Mouse (Mus musculus): ENCODE data around the gene Gng3.
"Not testable (repeated sequence)": the region's sequence is repeated elsewhere in the genome, so short reads cannot be mapped to it uniquely, and the experiment has no call there.

Gng3 gene

GRCm38 (mm10) chr19:8839103-8839907 is at the start of gene Gng3:
TSS of gene Gng3 (minus strand) at chr19:8839194.
- in situ Hi-C loops (cut with MboI, MseI), result no loop called here

- in situ Hi-C loops (cut with MboI, MseI), result no loop called here
Observed at GRCm38 (mm10) chr19:8887585-8888463, 48.8 kb upstream of the Gng3 start.

DNA sequence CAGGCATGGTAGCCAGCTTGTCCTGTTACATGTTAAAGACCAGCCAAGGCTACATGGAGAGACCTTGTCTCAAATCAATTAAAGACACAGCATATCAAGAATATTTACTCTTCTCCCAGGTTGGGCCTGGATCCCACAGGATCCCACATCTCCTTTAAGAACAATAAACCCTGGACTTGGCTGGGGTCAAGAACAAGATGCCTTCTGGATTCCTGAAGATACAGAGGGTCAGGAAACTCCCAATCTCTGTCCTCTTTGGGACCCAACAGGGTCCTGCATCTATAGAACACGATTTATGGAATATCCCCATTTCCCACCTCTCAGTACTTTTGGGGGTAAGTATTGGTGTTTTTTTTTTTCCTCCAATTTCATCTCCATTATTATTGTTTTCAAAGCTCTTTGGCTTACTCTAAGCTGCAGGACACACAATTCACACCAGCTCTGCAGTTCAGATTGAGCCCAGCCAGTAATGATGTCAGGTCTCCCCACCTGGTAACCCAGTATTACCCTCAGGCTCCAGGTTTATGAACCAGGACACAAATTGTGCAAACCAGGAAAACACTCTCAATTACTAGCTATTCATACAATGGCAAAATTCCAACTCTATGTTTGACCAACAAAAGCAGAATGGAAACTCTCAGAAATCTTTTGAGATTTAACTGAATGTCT is 48.1 kb upstream of the Gng3 start:
- in situ Hi-C loops (cut with MboI, MseI), result no loop called here

- in situ Hi-C loops (cut with MboI, MseI), result no loop called here
Observed at GRCm38 (mm10) chr19:8883616-8884015, 44.6 kb upstream of the Gng3 start, which contains the start of the genes Lbhd1 and Gm49403. TSS of gene Lbhd1 (plus strand) at chr19:8883732. TSS of gene Gm49403 (plus strand) at chr19:8883930.

DNA sequence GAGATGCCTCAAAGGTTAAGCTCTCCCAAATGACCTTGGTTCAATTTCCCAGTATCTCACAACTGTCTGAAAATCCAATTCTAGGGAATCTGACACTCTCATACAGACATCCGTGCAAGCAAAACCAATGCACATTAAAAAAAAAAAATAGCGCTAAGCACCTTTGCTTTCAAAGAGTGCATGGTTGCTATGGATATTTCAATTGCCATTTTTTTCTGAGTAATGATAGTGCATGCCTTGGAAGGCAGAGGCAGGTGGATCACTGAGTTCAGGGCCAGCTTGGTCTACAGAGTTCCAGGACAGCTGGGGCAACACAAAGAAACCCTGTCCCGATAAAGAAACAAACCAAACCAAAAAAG is 42.0 kb upstream of the Gng3 start:
- in situ Hi-C loops (cut with MboI, MseI), result no loop called here

DNA sequence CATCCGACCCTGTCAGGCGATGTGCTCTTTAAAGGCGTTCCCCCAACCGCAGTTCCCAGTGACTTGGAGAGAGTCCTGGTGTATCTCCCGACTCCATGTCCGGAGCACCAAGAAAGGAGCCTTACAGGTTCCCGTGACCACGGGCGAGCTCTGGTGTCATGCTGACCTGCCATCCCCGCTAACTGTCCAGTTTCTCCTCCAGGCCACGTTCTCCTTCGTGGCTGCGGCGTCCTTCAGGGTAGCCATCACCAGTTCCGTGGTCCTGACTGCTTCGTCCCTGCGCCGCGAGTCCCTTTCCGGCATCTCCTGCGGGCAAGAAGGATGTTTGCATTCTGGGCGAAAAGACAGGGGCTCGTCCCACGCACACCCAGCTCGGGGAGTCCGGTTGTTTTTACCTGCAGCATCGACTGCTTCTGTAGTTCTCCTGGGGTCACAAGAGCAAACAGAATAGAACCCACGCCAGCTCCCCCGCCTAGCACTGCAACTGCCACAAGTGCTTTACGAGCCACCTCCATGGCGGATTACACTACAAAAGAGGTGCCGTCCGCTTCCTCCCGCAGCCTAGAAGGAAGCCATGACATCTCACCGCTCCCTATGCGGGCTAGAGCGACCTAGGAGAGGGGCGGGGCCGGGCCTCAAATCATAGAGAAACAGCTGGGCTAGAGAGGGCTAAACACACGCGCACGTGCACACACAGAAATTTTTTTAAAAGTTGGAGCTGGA is 41.5 kb upstream of the Gng3 start, which contains the start of gene Uqcc3:
Gene Uqcc3, minus strand, starts transcription at position 613 of the 723 bp plus-strand sequence.
- in situ Hi-C loops (cut with MboI, MseI), result no loop called here

- in situ Hi-C loops (cut with MboI, MseI), result no loop called here
Observed at GRCm38 (mm10) chr19:8875031-8875430, 36.0 kb upstream of the Gng3 start.

GRCm38 (mm10) chr19:8872266-8872840 is 33.4 kb upstream of the Gng3 start:
- in situ Hi-C loops (cut with MboI, MseI), result no loop called here

- in situ Hi-C loops (cut with MboI, MseI), result no loop called here
Observed at GRCm38 (mm10) chr19:8871267-8872186, 32.5 kb upstream of the Gng3 start, which contains the start of gene Ubxn1. TSS of gene Ubxn1 (plus strand) at chr19:8871496.

GRCm38 (mm10) chr19:8870838-8871237 is 31.8 kb upstream of the Gng3 start:
- in situ Hi-C loops (cut with MboI, MseI), result no loop called here

DNA sequence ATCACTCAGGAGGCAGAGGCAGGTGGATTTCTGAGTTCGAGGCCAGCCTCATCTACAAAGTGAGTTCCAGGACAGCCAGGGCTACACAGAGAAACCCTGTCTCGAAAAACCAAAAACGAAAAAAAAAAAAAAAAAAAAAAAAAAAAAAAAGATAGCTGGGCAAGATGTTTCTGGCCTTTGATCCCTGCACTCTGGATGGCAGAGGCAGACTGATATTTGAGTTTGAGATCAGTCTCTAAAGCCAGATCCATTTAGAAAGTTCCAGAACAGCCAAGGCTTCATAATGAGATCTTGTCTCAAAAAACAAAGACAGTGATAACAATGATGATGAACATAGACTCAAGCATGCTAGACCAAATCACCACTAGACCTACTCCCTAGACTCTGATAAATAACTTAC is 31.4 kb upstream of the Gng3 start:
- in situ Hi-C loops (cut with MboI, MseI), result not testable (repeated sequence)

DNA sequence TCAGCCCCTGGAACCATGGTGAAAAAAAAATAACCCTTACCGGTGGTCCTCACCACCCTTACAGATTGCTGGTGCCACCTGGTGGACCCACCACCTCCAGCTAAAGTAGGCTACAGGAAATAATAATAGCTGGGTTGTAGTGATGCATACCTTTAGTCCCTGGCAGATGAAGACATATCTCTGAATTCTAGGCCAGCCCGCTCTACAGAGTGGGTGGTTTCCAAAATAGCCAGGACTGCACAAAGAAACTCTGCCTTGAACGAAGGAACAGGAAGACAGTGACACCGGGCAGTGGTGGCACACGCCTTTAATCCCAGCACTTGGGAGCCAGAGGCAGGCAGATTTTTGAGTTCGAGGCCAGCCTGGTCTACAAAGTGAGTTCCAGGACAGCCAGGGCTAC is 25.3 kb upstream of the Gng3 start:
- in situ Hi-C loops (cut with MboI, MseI), result no loop called here

- in situ Hi-C loops (cut with MboI, MseI), result loop anchor here (5.0 kb wide), 1 partner anchor 248 kb away; no protein-coding TSS in a partner anchor
Observed at GRCm38 (mm10) chr19:8859018-8859417, 20.0 kb upstream of the Gng3 start.

DNA sequence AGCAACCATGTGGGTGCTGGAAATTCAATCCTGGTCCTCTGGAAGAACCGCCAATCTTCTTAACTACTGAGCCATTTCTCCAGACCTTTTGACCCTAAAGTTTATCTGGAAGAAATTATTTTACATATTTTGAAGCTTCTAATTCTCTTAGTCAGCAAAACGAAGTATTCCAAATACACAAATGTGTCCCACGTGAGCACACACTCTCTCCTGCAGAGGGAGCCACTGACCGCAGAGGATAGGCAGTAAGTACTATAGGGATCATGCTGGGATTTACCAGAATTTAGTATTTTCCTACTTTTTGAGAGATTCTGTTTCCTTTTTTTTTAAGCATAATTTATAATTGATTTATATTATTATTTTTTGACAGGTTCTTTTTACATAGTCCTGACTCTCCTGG is 18.7 kb upstream of the Gng3 start:
- in situ Hi-C loops (cut with MboI, MseI), result loop anchor here (5.0 kb wide), 1 partner anchor 250 kb away; no protein-coding TSS in a partner anchor

- in situ Hi-C loops (cut with MboI, MseI), result no loop called here
Observed at GRCm38 (mm10) chr19:8853117-8853516, 14.1 kb upstream of the Gng3 start.

DNA sequence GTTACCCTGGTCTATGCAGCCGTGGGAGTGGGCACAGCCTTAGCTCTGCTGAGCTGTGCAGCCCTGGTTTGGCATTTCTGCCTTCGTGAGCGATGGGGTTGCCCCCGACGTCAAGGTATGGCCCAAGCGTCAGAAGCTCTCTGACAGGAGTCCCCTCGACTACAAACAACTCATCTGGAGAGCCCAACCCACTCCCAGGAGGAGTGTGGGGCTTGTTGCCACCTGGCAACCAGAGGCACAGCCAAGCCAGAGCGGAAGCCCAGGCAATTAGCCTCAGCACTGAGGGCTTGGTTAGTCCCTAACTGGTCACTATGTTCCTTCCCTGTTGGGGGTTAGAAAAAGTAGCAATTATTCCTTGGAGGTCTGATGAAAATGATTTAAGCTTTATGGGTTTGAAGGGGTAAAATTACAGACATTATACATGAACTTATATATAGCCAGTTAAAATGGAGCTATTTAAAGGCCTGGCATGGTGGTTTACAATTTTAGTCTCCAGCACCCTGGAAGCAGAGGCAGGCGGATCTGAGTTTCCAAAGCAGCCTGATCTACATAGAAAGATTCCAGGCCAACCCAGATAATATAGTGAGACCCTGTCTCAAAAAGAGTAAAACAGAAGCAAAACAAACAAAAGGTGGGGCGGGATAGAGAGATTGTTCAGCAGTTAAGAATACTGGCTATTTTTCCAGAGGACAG is 13.4 kb upstream of the Gng3 start:
- in situ Hi-C loops (cut with MboI, MseI), result no loop called here

- in situ Hi-C loops (cut with MboI, MseI), result no loop called here
Observed at GRCm38 (mm10) chr19:8851639-8852038, 12.6 kb upstream of the Gng3 start.

- in situ Hi-C loops (cut with MboI, MseI), result no loop called here
Observed at GRCm38 (mm10) chr19:8850402-8850901, 11.5 kb upstream of the Gng3 start, which contains the start of gene Lrrn4cl. TSS of gene Lrrn4cl (plus strand) at chr19:8850768.

DNA sequence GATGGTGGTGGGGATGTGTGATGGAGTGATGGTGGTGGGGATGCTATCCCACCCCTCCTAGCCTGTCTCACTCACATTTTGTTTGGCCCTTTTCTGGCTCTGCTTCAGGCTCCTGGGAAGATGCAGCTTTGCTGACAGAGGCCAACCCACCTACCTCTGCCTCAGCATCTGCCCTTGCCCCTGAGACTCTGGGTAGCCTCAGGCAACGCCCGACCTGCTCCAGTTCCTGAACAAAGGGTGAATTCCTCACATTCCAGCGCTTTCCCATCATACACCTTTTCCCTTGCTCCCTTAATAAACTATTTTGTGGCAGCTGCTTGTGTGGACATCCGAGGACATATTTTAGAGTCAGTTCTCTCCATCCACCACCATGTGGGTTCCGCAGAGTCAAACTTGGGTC is 9.4 kb upstream of the Gng3 start:
- in situ Hi-C loops (cut with MboI, MseI), result no loop called here

Measured in T-helper 2 cell (primary cell).